Mouse (Mus musculus): ENCODE measurements at regions not wholly inside any gene's neighbourhood (a gene's known extent, or its start where the extent isn't known, plus 50 kb on each side); places are given as distances from the start of the nearest gene placed in this dataset.

- in situ Hi-C loops (cut with MboI, MseI) = no loop called here
Observed at GRCm38 (mm10) chr5:128550736-128551135, 49.9 kb upstream of the Fzd10 start.

GRCm38 (mm10) chr5:128549811-128550210, 50.8 kb upstream of the Fzd10 start:
- in situ Hi-C loops (cut with MboI, MseI) = no loop called here

GRCm38 (mm10) chr5:128542049-128542448, 58.6 kb upstream of the Fzd10 start:
- in situ Hi-C loops (cut with MboI, MseI) = no loop called here

- in situ Hi-C loops (cut with MboI, MseI) = no loop called here
Observed at GRCm38 (mm10) chr5:128538646-128539045, 62.0 kb upstream of the Fzd10 start.

GRCm38 (mm10) chr5:128537218-128537617, 63.4 kb upstream of the Fzd10 start:
- in situ Hi-C loops (cut with MboI, MseI) = no loop called here

- in situ Hi-C loops (cut with MboI, MseI) = no loop called here
Observed at GRCm38 (mm10) chr5:128536393-128536792, 64.3 kb upstream of the Fzd10 start.

- in situ Hi-C loops (cut with MboI, MseI) = loop anchor here (10.0 kb wide), 1 partner anchor 58 kb away; no protein-coding TSS in a partner anchor
Observed at GRCm38 (mm10) chr5:128527241-128527640, 73.4 kb upstream of the Fzd10 start.

GRCm38 (mm10) chr5:128526432-128526831, 74.2 kb upstream of the Fzd10 start:
- in situ Hi-C loops (cut with MboI, MseI) = loop anchor here (10.0 kb wide), 1 partner anchor 58 kb away; no protein-coding TSS in a partner anchor

GRCm38 (mm10) chr5:128524377-128525280, 76.0 kb upstream of the Fzd10 start:
- in situ Hi-C loops (cut with MboI, MseI) = loop anchor here (10.0 kb wide), 1 partner anchor 60 kb away; no protein-coding TSS in a partner anchor

GRCm38 (mm10) chr5:128522667-128523066, 78.0 kb upstream of the Fzd10 start:
- in situ Hi-C loops (cut with MboI, MseI) = loop anchor here (10.0 kb wide), 1 partner anchor 62 kb away; no protein-coding TSS in a partner anchor

GRCm38 (mm10) chr5:128517336-128517735, 83.3 kb upstream of the Fzd10 start:
- in situ Hi-C loops (cut with MboI, MseI) = no loop called here

GRCm38 (mm10) chr5:128515343-128515742, 82.5 kb upstream of the Tmem132d start:
- in situ Hi-C loops (cut with MboI, MseI) = no loop called here

GRCm38 (mm10) chr5:128513261-128513660, 80.4 kb upstream of the Tmem132d start:
- in situ Hi-C loops (cut with MboI, MseI) = no loop called here

- in situ Hi-C loops (cut with MboI, MseI) = no loop called here
Observed at GRCm38 (mm10) chr5:128512606-128513005, 79.7 kb upstream of the Tmem132d start.

GRCm38 (mm10) chr5:128504502-128504901, 71.6 kb upstream of the Tmem132d start:
- in situ Hi-C loops (cut with MboI, MseI) = no loop called here

GRCm38 (mm10) chr5:128499488-128499887, 66.6 kb upstream of the Tmem132d start:
- in situ Hi-C loops (cut with MboI, MseI) = no loop called here

- in situ Hi-C loops (cut with MboI, MseI) = no loop called here
Observed at GRCm38 (mm10) chr5:128499033-128499432, 66.2 kb upstream of the Tmem132d start.

GRCm38 (mm10) chr5:128492541-128492940, 59.7 kb upstream of the Tmem132d start:
- in situ Hi-C loops (cut with MboI, MseI) = no loop called here

- in situ Hi-C loops (cut with MboI, MseI) = no loop called here
Observed at GRCm38 (mm10) chr5:128491155-128491554, 58.3 kb upstream of the Tmem132d start.

- in situ Hi-C loops (cut with MboI, MseI) = no loop called here
Observed at GRCm38 (mm10) chr5:128488872-128489580, 56.1 kb upstream of the Tmem132d start.

- in situ Hi-C loops (cut with MboI, MseI) = no loop called here
Observed at GRCm38 (mm10) chr5:128487371-128487770, 54.5 kb upstream of the Tmem132d start.

GRCm38 (mm10) chr5:128484116-128484515, 51.2 kb upstream of the Tmem132d start:
- in situ Hi-C loops (cut with MboI, MseI) = no loop called here
